Mouse (Mus musculus) heart, postnatal 25 days (tissue): ENCODE data around the gene Bcl2l11. TPM values are rescaled to one million over a fixed set of nuclear protein-coding genes. Genes with fewer than 3 reads are reported as not detected.
A peak's percentile ranks its signal among the peaks of the same experiment; 100 is the strongest.

Experiments used
- DNase-seq: peaks from one replicate; pipeline ENCODE4 v3.0.0; 2022; ENCODE audit warnings: low spot score
- intact Hi-C: fragments of 180-260 bp; cut with DNase I; formaldehyde crosslinking; loops from one replicate; pipeline ENCODE4 v1.15.1; 2025
- total RNA-seq, 2 experiments: library from RNA; stranded (reverse); gene quantifications; 2 replicates each; pipeline ENCODE4 v1.2.3; 2021

Bcl2l11 gene
- total RNA-seq, 2 experiments from 2014 or later = 15.2 to 18.8 TPM

- no peak for DNase-seq
- intact Hi-C loops = no loop called here
These were observed 21.0 kb upstream of the Bcl2l11 start for GRCm38 (mm10) chr2:128104815-128105214.

- intact Hi-C loops = no loop called here
- DNase-seq = no peak
These were observed 20.2 kb upstream of the Bcl2l11 start for GRCm38 (mm10) chr2:128105651-128106050.

GRCm38 (mm10) chr2:128111537-128111936, 14.3 kb upstream of the Bcl2l11 start:
- intact Hi-C loops = no loop called here
- no peak for DNase-seq

- no peak for DNase-seq
- intact Hi-C loops = no loop called here
These were observed 11.2 kb upstream of the Bcl2l11 start for GRCm38 (mm10) chr2:128114621-128115020.

GRCm38 (mm10) chr2:128115579-128115978, 10.3 kb upstream of the Bcl2l11 start:
- DNase-seq = no peak
- intact Hi-C loops = no loop called here

GRCm38 (mm10) chr2:128117605-128118004, 8.2 kb upstream of the Bcl2l11 start:
- intact Hi-C loops = no loop called here
- DNase-seq = no peak

GRCm38 (mm10) chr2:128118971-128119370, 6.9 kb upstream of the Bcl2l11 start:
- intact Hi-C loops = no loop called here
- DNase-seq = no peak

GRCm38 (mm10) chr2:128122491-128122890, 3.3 kb upstream of the Bcl2l11 start:
- intact Hi-C loops = loop anchor here (1.0 to 2.0 kb wide), 3 partner anchors 234 to 451 kb away; no protein-coding TSS in a partner anchor
- DNase-seq = no peak

- no peak for DNase-seq
- intact Hi-C loops = loop anchor here (1.0 to 2.0 kb wide), 3 partner anchors 234 to 450 kb away; no protein-coding TSS in a partner anchor
These were observed 2.7 kb upstream of the Bcl2l11 start for GRCm38 (mm10) chr2:128122891-128123771.

GRCm38 (mm10) chr2:128123921-128124683, 1.7 kb upstream of the Bcl2l11 start:
- intact Hi-C loops = loop anchor here (2.0 kb wide), 2 partner anchors 43 to 235 kb away; no protein-coding TSS in a partner anchor
- DNase-seq = no peak

- no peak for DNase-seq
- intact Hi-C loops = loop anchor here (2.0 to 5.0 kb wide), 4 partner anchors 44 to 188 kb away; no protein-coding TSS in a partner anchor
These were observed 1.1 kb upstream of the Bcl2l11 start for GRCm38 (mm10) chr2:128124693-128125092.

- intact Hi-C loops = loop anchor here (5.0 kb wide), 3 partner anchors 51 to 186 kb away; no protein-coding TSS in a partner anchor
- DNase-seq = no peak
These were observed 783 bp downstream of the Bcl2l11 start for GRCm38 (mm10) chr2:128126591-128127051.

GRCm38 (mm10) chr2:128127121-128127671, 1.4 kb downstream of the Bcl2l11 start:
- intact Hi-C loops = loop anchor here (5.0 kb wide), 3 partner anchors 50 to 185 kb away; no protein-coding TSS in a partner anchor
- peak; percentile 94 for DNase-seq

- DNase-seq = peak; percentile 75
- intact Hi-C loops = loop anchor here (5.0 kb wide), 3 partner anchors 50 to 185 kb away; no protein-coding TSS in a partner anchor
These were observed 2.0 kb downstream of the Bcl2l11 start for GRCm38 (mm10) chr2:128127691-128128292.

- intact Hi-C loops = loop anchor here (5.0 kb wide), 3 partner anchors 49 to 184 kb away; no protein-coding TSS in a partner anchor
These were observed 2.7 kb downstream of the Bcl2l11 start for GRCm38 (mm10) chr2:128128532-128128931.

GRCm38 (mm10) chr2:128131503-128131902, 5.7 kb downstream of the Bcl2l11 start:
- no peak for DNase-seq
- intact Hi-C loops = no loop called here

More at GRCm38 (mm10) chr2:128128532-128128931, 2.7 kb downstream of the Bcl2l11 start:
- DNase-seq = no peak

- intact Hi-C loops = no loop called here
- no peak for DNase-seq
These were observed 6.8 kb downstream of the Bcl2l11 start for GRCm38 (mm10) chr2:128132635-128133034.

- intact Hi-C loops = no loop called here
- no peak for DNase-seq
These were observed 8.0 kb downstream of the Bcl2l11 start for GRCm38 (mm10) chr2:128133865-128134264.

GRCm38 (mm10) chr2:128134474-128134873, 8.6 kb downstream of the Bcl2l11 start:
- intact Hi-C loops = no loop called here
- no peak for DNase-seq
